Mouse (Mus musculus) ES-E14 (cell line): ENCODE measurements around the gene Nat9. TPM values are rescaled to one million over a fixed set of nuclear protein-coding genes. Genes with fewer than 3 reads are reported as not detected.

ENCODE experiments used
- DNase-seq: peaks from one replicate; pipeline ENCODE4 v3.0.0-alpha.2; 2013; ENCODE audit warnings: low read depth, low spot score
- H3K27ac ChIP-seq: 2 replicates; pipeline ENCODE4 v1.5.1; 2012; ENCODE audit warnings: low read depth, mild to moderate bottlenecking, low read length, moderate library complexity, mixed read lengths; ENCODE audit not compliant: poor library complexity, insufficient read depth, severe bottlenecking
- H3K36me3 ChIP-seq: 2 replicates; pipeline ENCODE4 v1.6.1; 2012; ENCODE audit warnings: mild to moderate bottlenecking, low read length, moderate library complexity, mixed read lengths; ENCODE audit not compliant: control insufficient read depth, poor library complexity, insufficient read depth, severe bottlenecking
- H3K4me1 ChIP-seq, 2 experiments: fragments of 150-350 bp in 1 of 2; sonication (generic) in 1 of 2; 2 replicates each; pipeline ENCODE4 v1.6.1; 2012; ENCODE audit warnings: low read length in 2 of 2, mild to moderate bottlenecking in 1 of 2, mixed read lengths in 1 of 2; ENCODE audit not compliant: control insufficient read depth in 2 of 2, insufficient read depth in 2 of 2, poor library complexity in 1 of 2
- H3K4me3 ChIP-seq, 2 experiments: fragments of 150-350 bp in 1 of 2; sonication (generic) in 1 of 2; 2 replicates each; pipeline ENCODE4 v1.5.1; 2012; ENCODE audit warnings: low read length in 2 of 2, low read depth in 1 of 2, mild to moderate bottlenecking in 1 of 2, mixed read lengths in 1 of 2; ENCODE audit not compliant: insufficient read depth in 1 of 2, poor library complexity in 1 of 2, severe bottlenecking in 1 of 2
- H3K9ac ChIP-seq: 2 replicates; pipeline ENCODE4 v1.6.1; 2012; ENCODE audit warnings: low read depth, mild to moderate bottlenecking, low read length, mixed read lengths; ENCODE audit not compliant: poor library complexity, insufficient read depth, severe bottlenecking
- H3K9me3 ChIP-seq: fragments of 150-350 bp; sonication (generic); 2 replicates; pipeline ENCODE4 v1.6.1; 2012; ENCODE audit warnings: low read depth, mild to moderate bottlenecking, low read length; ENCODE audit not compliant: control insufficient read depth, insufficient read depth
- CHD2 ChIP-seq: IDR thresholded peaks from 2 replicates; pipeline ENCODE4 v1.6.1; 2014; ENCODE audit warnings: mild to moderate bottlenecking, low read depth, low read length, inconsistent platforms
- HCFC1 ChIP-seq: IDR thresholded peaks from 2 replicates; pipeline ENCODE4 v1.6.1; 2012; ENCODE audit warnings: low read length, inconsistent platforms, borderline replicate concordance; ENCODE audit not compliant: insufficient read depth
- MAFK ChIP-seq: IDR thresholded peaks from 2 replicates; pipeline ENCODE4 v1.6.1; 2014; ENCODE audit warnings: mild to moderate bottlenecking, low read depth, low read length, inconsistent platforms; ENCODE audit not compliant: insufficient read depth
- ZC3H11A ChIP-seq: IDR thresholded peaks from 2 replicates; pipeline ENCODE4 v1.6.1; 2012; ENCODE audit warnings: low read depth, mild to moderate bottlenecking, inconsistent platforms, low read length, borderline replicate concordance
- ZNF384 ChIP-seq: IDR thresholded peaks from 2 replicates; pipeline ENCODE4 v1.6.1; 2012; ENCODE audit warnings: low read depth, low read length, inconsistent platforms
- in situ Hi-C, 2 experiments: fragments of 600-800 bp; cut with MboI; formaldehyde crosslinking; loops; one replicate each; pipeline ENCODE4 v1.15.1; 2025; ENCODE audit warnings: low sequenced_read_pairs in 2 of 2, inconsistent platforms in 1 of 2; ENCODE audit not compliant: unreplicated experiment in 2 of 2
- total RNA-seq: library from RNA; depleted of rRNA; stranded (reverse); fragments of 300-350 nt; gene quantifications from 2 replicates; pipeline ENCODE4 v1.2.3, GENCODE M21; 2012

Nat9 gene
- total RNA-seq, 1 experiment, result 19.3 TPM

DNA sequence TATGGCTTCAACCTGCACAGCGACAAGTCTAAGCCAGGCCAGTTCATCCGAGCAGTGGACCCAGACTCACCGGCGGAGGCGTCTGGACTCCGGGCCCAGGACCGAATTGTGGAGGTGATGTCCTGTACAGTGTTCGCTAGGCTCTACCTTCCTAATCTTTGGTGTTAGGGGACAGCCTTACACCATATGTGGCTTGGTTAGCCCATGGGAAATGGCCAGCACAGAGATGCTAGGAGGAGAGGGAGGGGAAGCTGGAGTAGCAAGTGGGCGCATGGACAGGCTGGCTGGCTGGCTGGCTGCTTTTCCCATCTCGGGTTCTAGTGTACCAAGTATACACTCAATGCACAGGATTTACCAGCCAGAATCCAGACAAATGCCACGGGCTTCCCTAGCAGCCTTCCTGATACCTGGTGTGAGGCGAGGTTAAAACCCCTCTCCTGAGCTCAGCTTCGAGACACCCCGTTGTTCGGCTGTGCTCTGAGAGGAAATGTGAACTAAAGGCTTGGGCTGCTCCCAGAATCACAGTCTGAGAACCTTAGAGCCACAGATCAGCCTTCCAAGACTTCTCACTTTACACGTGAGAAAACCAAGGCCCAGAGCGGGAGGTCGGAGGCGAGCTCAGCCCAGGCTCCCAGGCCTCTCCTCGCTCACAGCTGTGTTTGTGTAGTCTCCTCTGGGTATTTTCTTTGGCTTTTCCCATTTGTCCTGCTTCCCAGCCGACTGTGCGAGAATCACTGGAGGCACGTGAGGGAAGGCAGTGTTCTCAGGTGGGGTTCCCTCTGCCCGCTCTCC is 11.1 kb downstream of the Nat9 start:
- in situ Hi-C loops, result no loop called here
- peaks cover 13 to 50% of the 10 kb centered on the region in 2 experiments for H3K4me1 ChIP-seq
- no peak overlapping the region for H3K4me3 ChIP-seq
- DNase-seq, result no peak
- no peaks in the 10 kb centered on the region for H3K9me3 ChIP-seq
- H3K9ac ChIP-seq, result no peak overlapping the region
- peaks cover 37% of the 10 kb centered on the region for H3K36me3 ChIP-seq
- no peak overlapping the region for H3K27ac ChIP-seq
- no peak for TF ChIP-seq ZC3H11A
- no peak for TF ChIP-seq MAFK
- TF ChIP-seq CHD2, result no peak
- TF ChIP-seq HCFC1, result no peak
- TF ChIP-seq ZNF384, result no peak

DNA sequence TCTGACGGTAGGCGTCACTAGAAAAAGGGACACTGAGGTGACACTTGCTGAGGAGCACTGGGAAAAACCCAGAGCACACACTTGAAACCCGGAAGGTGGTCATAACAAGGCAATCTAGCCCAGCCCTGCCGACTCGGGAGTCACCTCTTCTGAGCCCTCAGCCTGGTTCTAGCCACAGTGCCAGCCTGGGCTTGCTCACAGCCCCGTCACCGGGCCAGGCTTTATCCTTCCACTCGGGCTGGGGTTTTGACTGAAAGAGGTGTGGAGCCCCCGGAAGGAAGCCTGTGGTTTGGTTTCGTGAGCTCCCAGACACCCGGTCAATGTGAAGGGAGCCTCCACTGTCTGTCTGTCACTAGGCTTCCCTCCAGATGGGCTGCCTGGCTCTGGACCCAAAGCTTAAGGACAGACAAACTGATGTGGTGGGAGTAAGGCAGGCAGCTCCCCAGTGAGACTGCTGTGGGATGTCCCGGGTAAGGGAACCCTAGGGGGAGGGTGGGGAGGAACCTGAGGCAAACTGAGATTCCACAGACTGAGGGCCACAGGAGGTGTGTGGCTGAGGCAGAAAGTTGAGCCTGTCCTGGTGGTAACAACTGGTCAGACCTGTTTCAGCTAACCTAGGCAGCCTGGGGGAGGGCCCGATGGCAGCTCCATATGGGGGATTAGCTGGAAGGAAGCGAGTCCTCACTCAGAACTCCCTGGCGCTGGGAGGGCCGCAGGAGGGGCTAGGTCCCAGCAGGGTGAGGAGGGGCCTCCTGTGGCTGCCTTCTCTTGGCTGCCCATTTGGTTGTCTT is 13.9 kb downstream of the Nat9 start:
- peaks cover 18% of the 10 kb centered on the region; the same call in 1 of the 2 replicates for H3K36me3 ChIP-seq
- no peaks in the 10 kb centered on the region for H3K9me3 ChIP-seq
- H3K4me1 ChIP-seq, result peaks cover 14 to 57% of the 10 kb centered on the region in 2 experiments
- TF ChIP-seq HCFC1 (no peak), MAFK (no peak), ZC3H11A (no peak), CHD2 (no peak), ZNF384 (no peak)
- H3K27ac ChIP-seq, result peak overlapping the region; percentile 71
- H3K4me3 ChIP-seq, result peak overlapping the region; percentile 10 to 34; a peak in 3 of 4 replicates
- no peak for DNase-seq
- peak overlapping the region; percentile 53 for H3K9ac ChIP-seq
- in situ Hi-C loops, result no loop called here

DNA sequence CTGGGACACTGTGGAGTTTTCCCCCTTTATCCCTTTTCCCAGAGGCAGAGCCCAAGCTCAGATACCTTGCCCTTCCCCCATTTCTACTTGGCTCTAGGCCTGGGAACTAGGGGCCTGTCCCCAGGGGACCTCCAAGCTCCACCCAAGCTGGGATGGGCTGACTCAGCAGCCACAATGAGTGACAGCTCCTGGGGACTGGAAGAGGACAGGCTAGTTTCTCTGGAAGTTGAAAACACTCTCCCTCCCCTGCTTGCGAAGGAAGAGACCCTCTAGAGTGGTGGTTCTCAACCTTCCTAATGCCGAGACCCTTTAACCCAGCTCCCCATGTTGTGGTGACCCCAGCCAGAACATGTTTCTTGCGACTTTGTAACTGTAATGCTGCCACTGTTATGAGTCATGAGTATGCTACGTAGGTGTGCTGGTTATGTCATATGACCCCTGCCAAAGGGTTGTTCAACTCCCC is 14.8 kb downstream of the Nat9 start:
- H3K9me3 ChIP-seq, result no peaks in the 10 kb centered on the region
- H3K4me1 ChIP-seq, result peaks cover 14 to 56% of the 10 kb centered on the region in 2 experiments
- in situ Hi-C loops, result no loop called here
- TF ChIP-seq MAFK, result peak; percentile 96
- TF ChIP-seq HCFC1, result no peak
- TF ChIP-seq ZC3H11A, result no peak
- no peak for TF ChIP-seq CHD2
- no peak for TF ChIP-seq ZNF384
- DNase-seq, result no peak
- H3K9ac ChIP-seq, result no peak overlapping the region
- H3K36me3 ChIP-seq, result peaks cover 19% of the 10 kb centered on the region; the same call in 1 of the 2 replicates
- H3K27ac ChIP-seq, result peak overlapping the region; percentile 47; the same call in 1 of the 2 replicates
- peak overlapping the region in 1 of 2 experiments; percentile 28; a peak in 1 of 4 replicates for H3K4me3 ChIP-seq

DNA sequence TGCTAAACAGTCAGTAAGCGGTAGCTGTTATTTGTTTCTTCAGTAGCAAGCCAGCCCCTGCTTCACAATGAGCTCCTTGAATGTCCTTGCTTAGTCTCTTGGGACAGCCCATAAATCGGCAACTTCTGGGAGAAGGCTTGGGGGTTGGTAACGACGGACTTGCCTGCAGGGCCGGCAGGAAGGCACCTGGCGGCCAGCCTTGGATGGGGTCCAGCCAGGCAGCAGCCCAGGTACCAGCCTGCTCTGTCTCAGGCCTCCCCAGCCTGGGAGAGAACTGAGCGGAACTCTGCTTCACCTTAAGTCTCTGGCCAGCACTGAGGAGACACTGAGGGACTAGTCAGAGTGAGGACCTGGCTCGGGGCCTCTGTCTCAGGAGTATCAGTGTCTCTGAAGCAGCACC is 16.5 kb downstream of the Nat9 start:
- Histone ChIP-seq H3K27ac (no peak overlapping the region), H3K36me3 (peaks cover 16% of the 10 kb centered on the region; the same call in 1 of the 2 replicates), H3K4me1 (peaks cover 13 to 44% of the 10 kb centered on the region in 2 experiments), H3K9ac (no peak overlapping the region), H3K9me3 (no peaks in the 10 kb centered on the region), H3K4me3 (no peak overlapping the region)
- TF ChIP-seq HCFC1 (no peak), ZNF384 (no peak), MAFK (no peak), ZC3H11A (no peak), CHD2 (no peak)
- DNase-seq, result no peak
- in situ Hi-C loops, result no loop called here
